Mouse (Mus musculus) ES-Bruce4 (cell line): ENCODE measurements around the gene Agps. TPM values are rescaled to one million over a fixed set of nuclear protein-coding genes. Genes with fewer than 3 reads are reported as not detected.
"Not testable (repeated sequence)": the region's sequence is repeated elsewhere in the genome, so short reads cannot be mapped to it uniquely, and the experiment has no call there.

Source experiments
- H3K27ac ChIP-seq: 2 replicates; pipeline ENCODE4 v1.5.1; 2012; ENCODE audit warnings: low read length, inconsistent platforms; ENCODE audit not compliant: insufficient read depth
- H3K27me3 ChIP-seq: 2 replicates; pipeline ENCODE4 v1.6.1; 2012; ENCODE audit warnings: mild to moderate bottlenecking, low read length, inconsistent platforms; ENCODE audit not compliant: control insufficient read depth, poor library complexity, insufficient read depth, severe bottlenecking
- H3K36me3 ChIP-seq: 2 replicates; pipeline ENCODE4 v1.6.1; 2012; ENCODE audit warnings: inconsistent platforms, mild to moderate bottlenecking, low read length, moderate library complexity; ENCODE audit not compliant: control insufficient read depth, poor library complexity, insufficient read depth, severe bottlenecking
- H3K4me1 ChIP-seq: one replicate; pipeline ENCODE4 v1.8.1; 2011; ENCODE audit warnings: low read length; ENCODE audit not compliant: control insufficient read depth, insufficient read depth
- H3K4me3 ChIP-seq: 2 replicates; pipeline ENCODE4 v1.5.1; 2011; ENCODE audit warnings: low read depth, mild to moderate bottlenecking, low read length
- H3K9ac ChIP-seq: 2 replicates; pipeline ENCODE4 v1.6.1; 2012; ENCODE audit warnings: low read depth, mild to moderate bottlenecking, inconsistent platforms; ENCODE audit not compliant: poor library complexity, severe bottlenecking
- H3K9me3 ChIP-seq: replicated peaks from 2 replicates; pipeline ENCODE4 v1.6.1; 2012; ENCODE audit warnings: mild to moderate bottlenecking, low read length, inconsistent platforms; ENCODE audit not compliant: control insufficient read depth, poor library complexity, insufficient read depth, severe bottlenecking
- CTCF ChIP-seq: IDR thresholded peaks from one replicate; pipeline ENCODE4 v1.8.1; 2011; ENCODE audit warnings: low read depth, low read length
- EP300 ChIP-seq: IDR thresholded peaks from 2 replicates; pipeline ENCODE4 v1.6.1; 2011; ENCODE audit warnings: low read depth, low read length; ENCODE audit not compliant: insufficient read depth
- POLR2A ChIP-seq: IDR thresholded peaks from one replicate; pipeline ENCODE4 v1.8.1; 2011; ENCODE audit warnings: low read length; ENCODE audit not compliant: insufficient read depth
- polyA plus RNA-seq: library from polyadenylated mRNA; stranded (reverse); fragments of >200 nt; gene quantifications from 2 replicates; pipeline ENCODE4 v1.2.4, GENCODE M21; 2011; ENCODE audit warnings: low read depth; ENCODE audit not compliant: missing spikeins, insufficient read depth, insufficient read length

The Agps gene
- polyA plus RNA-seq, 1 experiment, result 130 TPM

DNA sequence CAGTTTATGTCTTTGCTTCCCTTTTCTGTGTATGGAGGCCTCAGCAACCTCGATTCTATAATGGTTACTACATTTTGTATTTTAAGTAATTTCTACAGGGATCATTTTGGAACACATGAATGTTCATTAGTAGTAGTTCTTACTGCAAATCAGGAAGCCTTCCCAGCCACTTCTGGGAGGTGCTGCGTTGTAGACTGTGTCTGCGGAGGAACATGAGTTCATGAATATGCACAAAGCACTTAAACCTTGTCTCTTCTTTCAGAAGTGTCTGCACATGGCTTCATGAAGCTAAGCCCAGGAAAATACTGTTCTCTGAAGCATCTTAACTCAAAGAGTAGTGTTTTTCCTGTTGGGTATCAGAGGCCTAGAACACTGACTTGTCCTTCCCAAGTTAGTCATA, 96.0 kb downstream of the Agps start:
- Histone ChIP-seq H3K36me3 (no peaks in the 10 kb centered on the region), H3K27me3 (no peaks in the 10 kb centered on the region; the same call in 1 of the 2 replicates), H3K27ac (no peak overlapping the region), H3K9ac (no peak overlapping the region), H3K4me3 (no peak overlapping the region), H3K9me3 (no peaks in the 10 kb centered on the region), H3K4me1 (no peaks in the 10 kb centered on the region)
- TF ChIP-seq CTCF, result no peak
- no peak for TF ChIP-seq POLR2A
- TF ChIP-seq EP300, result no peak

- Histone ChIP-seq H3K9ac (no peak overlapping the region), H3K27me3 (no peaks in the 10 kb centered on the region), H3K9me3 (no peaks in the 10 kb centered on the region), H3K36me3 (no peaks in the 10 kb centered on the region), H3K4me3 (no peak overlapping the region), H3K27ac (no peak overlapping the region), H3K4me1 (no peaks in the 10 kb centered on the region)
- TF ChIP-seq CTCF, result no peak
- no peak for TF ChIP-seq EP300
- no peak for TF ChIP-seq POLR2A
Measured at GRCm38 (mm10) chr2:75929141-75929540, 97.2 kb downstream of the Agps start.

DNA sequence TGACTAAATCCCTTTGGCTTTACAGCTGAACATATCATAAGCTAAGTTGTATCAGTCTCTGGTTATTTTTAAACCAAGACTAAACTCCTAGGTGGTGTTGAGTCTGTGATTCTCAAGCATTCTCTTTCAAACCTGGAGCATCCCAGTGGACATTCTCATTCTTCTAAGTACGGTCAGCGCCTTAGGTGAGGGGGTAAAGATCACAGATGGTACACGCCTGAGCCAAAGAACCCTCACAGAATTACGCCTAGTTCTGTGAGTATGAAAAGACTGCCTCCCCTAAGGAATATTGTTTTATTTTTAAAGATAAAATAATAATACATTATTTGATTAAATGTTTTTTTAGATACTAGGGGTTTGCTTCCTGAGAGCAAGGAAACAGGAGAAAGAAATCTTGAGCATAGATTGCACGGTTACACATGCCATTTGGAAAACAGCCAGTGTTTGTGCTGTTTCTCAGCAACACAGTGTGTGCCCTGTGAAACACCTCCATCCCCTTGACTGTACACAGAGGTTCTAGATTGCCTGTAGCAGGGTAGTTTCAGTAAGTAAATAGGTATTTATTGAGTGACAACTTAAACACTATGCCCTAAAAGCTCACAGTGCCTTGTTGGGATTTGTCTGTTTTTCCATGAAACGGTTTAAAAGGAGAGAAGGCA, 97.9 kb downstream of the Agps start:
- H3K27me3 ChIP-seq, result no peaks in the 10 kb centered on the region
- H3K27ac ChIP-seq, result no peak overlapping the region
- H3K36me3 ChIP-seq, result no peaks in the 10 kb centered on the region
- no peaks in the 10 kb centered on the region for H3K4me1 ChIP-seq
- TF ChIP-seq EP300 (no peak), POLR2A (no peak), CTCF (no peak)
- no peak overlapping the region for H3K9ac ChIP-seq
- no peak overlapping the region for H3K4me3 ChIP-seq
- H3K9me3 ChIP-seq, result no peaks in the 10 kb centered on the region

DNA sequence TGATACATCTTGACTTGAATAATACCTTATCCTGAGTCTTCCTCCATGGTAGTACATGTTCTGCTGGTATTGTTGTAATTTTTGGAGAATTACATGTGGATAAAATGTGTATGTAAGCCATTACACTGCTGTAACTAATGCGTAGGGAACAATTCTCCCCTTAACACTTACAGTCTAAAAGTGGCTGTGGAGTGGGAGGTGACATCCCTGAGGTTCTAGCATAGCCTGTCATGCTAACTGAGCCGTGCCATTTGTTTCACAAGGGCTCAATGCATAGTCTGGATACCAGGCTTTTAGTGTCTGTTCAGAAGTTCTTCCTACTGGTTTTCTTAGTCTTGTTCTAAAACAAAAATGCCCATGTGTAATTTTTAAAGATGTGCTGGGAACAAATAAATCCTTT, 99.0 kb downstream of the Agps start:
- Histone ChIP-seq H3K36me3 (no peaks in the 10 kb centered on the region), H3K9ac (no peak overlapping the region), H3K9me3 (no peaks in the 10 kb centered on the region), H3K27ac (no peak overlapping the region), H3K4me3 (no peak overlapping the region), H3K4me1 (no peaks in the 10 kb centered on the region), H3K27me3 (no peaks in the 10 kb centered on the region)
- TF ChIP-seq CTCF (no peak), EP300 (no peak), POLR2A (no peak)

- H3K27ac ChIP-seq, result no peak overlapping the region
- H3K27me3 ChIP-seq, result no peaks in the 10 kb centered on the region
- H3K4me1 ChIP-seq, result no peaks in the 10 kb centered on the region
- no peaks in the 10 kb centered on the region for H3K36me3 ChIP-seq
- H3K9ac ChIP-seq, result no peak overlapping the region
- no peaks in the 10 kb centered on the region for H3K9me3 ChIP-seq
- no peak overlapping the region for H3K4me3 ChIP-seq
- TF ChIP-seq EP300 (no peak), POLR2A (no peak)
Measured at GRCm38 (mm10) chr2:75933541-75933940, 101.6 kb downstream of the Agps start.

GRCm38 (mm10) chr2:75936685-75937084, 104.7 kb downstream of the Agps start:
- H3K27me3 ChIP-seq, H3K36me3 ChIP-seq, H3K9me3 ChIP-seq, H3K4me3 ChIP-seq, H3K4me1 ChIP-seq, H3K27ac ChIP-seq, H3K9ac ChIP-seq: not testable (repeated sequence)

GRCm38 (mm10) chr2:75937520-75938116, 105.6 kb downstream of the Agps start:
- not testable (repeated sequence) for H3K27ac ChIP-seq, H3K9ac ChIP-seq, H3K9me3 ChIP-seq, H3K4me1 ChIP-seq, H3K36me3 ChIP-seq, H3K27me3 ChIP-seq
- H3K4me3 ChIP-seq, result peak overlapping the region; percentile 32
